Mouse (Mus musculus) CH12.LX (cell line): ENCODE results near the gene Prrt3. TPM values are rescaled to one million over a fixed set of nuclear protein-coding genes. Genes with fewer than 3 reads are reported as not detected.

Experiments used
- DNase-seq: peaks from one replicate; pipeline ENCODE4 v3.0.0-alpha.2; 2013; ENCODE audit errors: extremely low read depth
- H3K27ac ChIP-seq: 2 replicates; pipeline ENCODE4 v1.5.1; 2012; ENCODE audit warnings: low read depth, mild to moderate bottlenecking, control low read depth, moderate library complexity; ENCODE audit not compliant: insufficient read depth
- H3K27me3 ChIP-seq: replicated peaks from 2 replicates; pipeline ENCODE3; 2012; ENCODE audit warnings: inconsistent platforms
- H3K36me3 ChIP-seq, 2 experiments: replicated peaks in 1 of 2; 2 replicates each; pipeline versions ENCODE3 to v1.6.1; 2012; ENCODE audit warnings: inconsistent platforms in 1 of 2, low read length in 1 of 2, mild to moderate bottlenecking in 1 of 2, mixed read lengths in 1 of 2, moderate library complexity in 1 of 2; ENCODE audit not compliant: control insufficient read depth in 1 of 2, insufficient read depth in 1 of 2
- H3K4me1 ChIP-seq, 2 experiments: 2 replicates each; pipeline ENCODE4 v1.6.1; 2012; ENCODE audit warnings: inconsistent platforms in 1 of 2, moderate library complexity in 1 of 2; ENCODE audit not compliant: insufficient read depth in 2 of 2, control insufficient read depth in 1 of 2
- H3K4me2 ChIP-seq: 2 replicates; pipeline ENCODE4 v1.6.1; 2012; ENCODE audit warnings: low read depth, mild to moderate bottlenecking, control low read depth; ENCODE audit not compliant: poor library complexity, insufficient read depth, severe bottlenecking
- H3K4me3 ChIP-seq, 3 experiments: fragments of 150-350 bp in 1 of 3; sonication (generic) in 1 of 3; replicated peaks in 1 of 3; 2 replicates each; pipeline versions ENCODE3 to v1.5.1; 2011 to 2012; ENCODE audit warnings: low read depth in 2 of 3, low read length in 2 of 3, mild to moderate bottlenecking in 2 of 3, moderate library complexity in 2 of 3, control low read depth in 1 of 3, improper control_type of control experiment in 1 of 3, inconsistent platforms in 1 of 3, mixed read lengths in 1 of 3; ENCODE audit not compliant: poor library complexity in 1 of 3
- H3K79me2 ChIP-seq: replicated peaks from 2 replicates; pipeline ENCODE4 v1.6.1; 2012; ENCODE audit warnings: mild to moderate bottlenecking, moderate library complexity; ENCODE audit not compliant: control insufficient read depth, poor library complexity, insufficient read depth, severe bottlenecking; ENCODE audit errors: extremely low read depth
- H3K9ac ChIP-seq: 2 replicates; pipeline ENCODE4 v1.6.1; 2012; ENCODE audit warnings: low read depth, mild to moderate bottlenecking, control low read depth, moderate library complexity; ENCODE audit not compliant: insufficient read depth
- H3K9me3 ChIP-seq: replicated peaks from 2 replicates; pipeline ENCODE3; 2012; ENCODE audit warnings: low read length, inconsistent platforms, mixed read lengths
- CHD1 ChIP-seq: IDR thresholded peaks from 2 replicates; pipeline ENCODE4 v1.6.1; 2012; ENCODE audit warnings: low read depth, low read length, improper control_type of control experiment, inconsistent platforms
- CTCF ChIP-seq, 2 experiments: IDR thresholded peaks in 1 of 2; conservative IDR thresholded peaks in 1 of 2; 2 replicates each; pipeline ENCODE4 v1.5.1; 2011 to 2012; ENCODE audit warnings: low read depth in 2 of 2, low read length in 2 of 2, improper control_type of control experiment in 1 of 2, inconsistent platforms in 1 of 2, mild to moderate bottlenecking in 1 of 2, moderate library complexity in 1 of 2
- ELF1 ChIP-seq: IDR thresholded peaks from 2 replicates; pipeline ENCODE4 v1.6.1; 2014; ENCODE audit warnings: low read depth, mild to moderate bottlenecking, inconsistent platforms, low read length, improper control_type of control experiment
- HCFC1 ChIP-seq: IDR thresholded peaks from 2 replicates; pipeline ENCODE4 v1.6.1; 2012; ENCODE audit warnings: low read depth, mild to moderate bottlenecking, inconsistent platforms, low read length, improper control_type of control experiment
- JUN ChIP-seq: IDR thresholded peaks from 2 replicates; pipeline ENCODE4 v1.6.1; 2011; ENCODE audit warnings: low read depth, mild to moderate bottlenecking, low read length, improper control_type of control experiment, moderate library complexity; ENCODE audit not compliant: insufficient read depth
- MEF2A ChIP-seq: IDR thresholded peaks from 2 replicates; pipeline ENCODE4 v1.6.1; 2014; ENCODE audit warnings: low read depth, mild to moderate bottlenecking, inconsistent platforms, low read length, improper control_type of control experiment, borderline replicate concordance
- MXI1 ChIP-seq: IDR thresholded peaks from 2 replicates; pipeline ENCODE4 v1.6.1; 2011; ENCODE audit warnings: mild to moderate bottlenecking, low read depth, low read length, improper control_type of control experiment
- MYC ChIP-seq: IDR thresholded peaks from 2 replicates; pipeline ENCODE4 v1.6.1; 2011; ENCODE audit warnings: low read depth, mild to moderate bottlenecking, improper control_type of control experiment, low read length
- NELFE ChIP-seq: IDR thresholded peaks from 2 replicates; pipeline ENCODE4 v1.6.1; 2011; ENCODE audit warnings: low read depth, low read length, improper control_type of control experiment
- POLR2A ChIP-seq: IDR thresholded peaks from 2 replicates; pipeline ENCODE4 v1.6.1; 2011; ENCODE audit warnings: low read depth, mild to moderate bottlenecking, improper control_type of control experiment, low read length
- RCOR1 ChIP-seq: conservative IDR thresholded peaks from 2 replicates; pipeline ENCODE4 v1.6.1; 2012; ENCODE audit warnings: low read depth, mild to moderate bottlenecking, inconsistent platforms, low read length, improper control_type of control experiment
- SIN3A ChIP-seq: IDR thresholded peaks from 2 replicates; pipeline ENCODE4 v1.6.1; 2012; ENCODE audit warnings: low read length, improper control_type of control experiment, inconsistent platforms
- SMC3 ChIP-seq: IDR thresholded peaks from 2 replicates; pipeline ENCODE4 v1.6.1; 2011; ENCODE audit warnings: low read depth, low read length, improper control_type of control experiment
- TBP ChIP-seq: conservative IDR thresholded peaks from 2 replicates; pipeline ENCODE4 v1.6.1; 2011; ENCODE audit warnings: low read depth, low read length, improper control_type of control experiment
- TCF12 ChIP-seq: IDR thresholded peaks from 2 replicates; pipeline ENCODE4 v1.6.1; 2014; ENCODE audit warnings: low read depth, mild to moderate bottlenecking, inconsistent platforms, low read length, improper control_type of control experiment
- UBTF ChIP-seq: IDR thresholded peaks from 2 replicates; pipeline ENCODE4 v1.6.1; 2012; ENCODE audit warnings: low read depth, mild to moderate bottlenecking, inconsistent platforms, low read length, improper control_type of control experiment, moderate library complexity
- USF1 ChIP-seq: IDR thresholded peaks from 2 replicates; pipeline ENCODE4 v1.6.1; 2014; ENCODE audit warnings: low read depth, mild to moderate bottlenecking, inconsistent platforms, low read length, improper control_type of control experiment
- USF2 ChIP-seq: conservative IDR thresholded peaks from 2 replicates; pipeline ENCODE4 v1.6.1; 2011; ENCODE audit warnings: low read depth, low read length, improper control_type of control experiment
- dilution Hi-C: fragments of 300-500 bp; cut with MboI; formaldehyde crosslinking; loops from 2 replicates; pipeline ENCODE4 v1.14.3; 2020; ENCODE audit warnings: low sequenced_read_pairs; ENCODE audit not compliant: extremely low pct_unique_long_range_greater_than_20kb, extremely low pct_ligation_motif_present
- in situ Hi-C: fragments of 300-500 bp; cut with MboI; formaldehyde crosslinking; loops from 3 replicates; pipeline ENCODE4 v1.14.3; 2019; ENCODE audit warnings: low sequenced_read_pairs, low pct_ligation_motif_present, low pct_unique_long_range_greater_than_20kb, mixed read lengths
- polyA plus RNA-seq: library from polyadenylated mRNA; unstranded; fragments of >175 nt; gene quantifications from 2 replicates; pipeline ENCODE4 v1.2.1, GENCODE M21; 2012; ENCODE audit warnings: low read depth; ENCODE audit not compliant: insufficient read length
- total RNA-seq, 2 experiments: library from RNA; depleted of rRNA; stranded (reverse); fragments of 300-350 nt in 1 of 2; fragments of >200 nt in 1 of 2; gene quantifications; 2 replicates each; pipeline ENCODE4 v1.2.3; 2012 to 2014

Prrt3 gene
- total and polyA plus RNA-seq, 3 experiments, result not detected

DNA sequence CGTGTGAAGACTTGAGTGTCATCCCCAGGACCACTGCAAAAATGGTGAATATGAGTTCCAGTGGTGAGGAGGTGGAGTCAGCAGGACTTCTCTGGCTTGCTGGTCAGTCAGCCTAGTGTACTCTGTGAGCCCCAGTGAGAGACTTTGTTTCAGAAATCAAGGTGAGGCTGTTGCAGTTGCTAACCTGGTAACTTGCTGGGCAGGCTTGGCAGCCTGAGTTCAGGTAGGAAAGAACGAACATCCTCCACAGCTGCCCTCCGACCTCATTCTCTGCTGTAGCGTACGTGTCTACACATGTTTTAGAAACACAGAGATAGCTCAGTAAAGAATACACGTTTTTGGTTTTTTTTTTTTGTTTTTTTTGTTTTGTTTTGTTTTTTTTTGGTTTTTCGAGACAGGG lies 33.2 kb upstream of the Prrt3 start:
- Histone ChIP-seq H3K27me3 (no peaks in the 10 kb centered on the region), H3K79me2 (peaks cover 33% of the 10 kb centered on the region), H3K36me3 (peaks cover 32 to 58% of the 10 kb centered on the region in 2 experiments), H3K9ac (no peak overlapping the region), H3K4me1 (peaks cover 2 to 20% of the 10 kb centered on the region in 2 experiments), H3K4me2 (no peak overlapping the region), H3K4me3 (no peak overlapping the region), H3K9me3 (no peaks in the 10 kb centered on the region), H3K27ac (no peak overlapping the region)
- DNase-seq, result no peak
- in situ Hi-C loops, result no loop called here
- dilution Hi-C loops, result no loop called here
- no peak for TF ChIP-seq MXI1
- TF ChIP-seq CHD1, result no peak
- no peak for TF ChIP-seq MEF2A
- no peak for TF ChIP-seq USF2
- no peak for TF ChIP-seq CTCF (conservative IDR thresholded peaks at IDR 0.05 in 1 of 2, IDR thresholded peaks at IDR 0.05 in 1 of 2; ENCODE audit: low read depth in 2 of 2, low read length in 2 of 2)
- no peak for TF ChIP-seq NELFE
- TF ChIP-seq JUN, result no peak
- no peak for TF ChIP-seq ELF1
- TF ChIP-seq UBTF, result no peak
- no peak for TF ChIP-seq HCFC1
- TF ChIP-seq MYC, result no peak
- TF ChIP-seq TBP, result no peak

DNA sequence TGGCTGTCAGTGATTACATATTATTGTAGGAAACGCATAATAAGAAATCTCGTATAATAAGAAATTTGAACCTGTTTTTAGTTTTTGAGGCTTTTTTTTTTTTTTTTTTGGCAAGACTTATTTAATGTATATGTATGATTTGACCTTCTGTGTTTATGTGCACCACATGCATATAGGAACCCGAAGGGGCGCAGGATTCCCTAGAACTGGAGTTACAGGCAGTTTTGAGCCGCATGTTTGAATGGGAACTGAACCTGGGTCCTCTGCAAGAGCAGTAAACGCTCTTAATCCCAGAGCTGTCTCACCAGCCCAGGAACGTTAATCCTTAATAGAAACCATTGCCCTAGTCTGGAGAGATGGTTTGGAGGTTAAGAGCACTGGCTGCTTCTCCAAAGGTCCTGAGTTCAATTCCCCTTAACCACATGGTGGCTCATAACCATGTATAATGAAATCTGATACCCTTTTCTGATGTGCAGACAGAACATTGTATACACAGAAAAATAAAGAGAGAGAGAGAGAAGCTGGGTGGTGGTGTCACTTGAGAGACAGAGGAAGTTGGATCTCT lies 30.2 kb upstream of the Prrt3 start:
- peaks cover 23 to 51% of the 10 kb centered on the region in 2 experiments for H3K36me3 ChIP-seq
- H3K27ac ChIP-seq, result no peak overlapping the region

More for the DNA sequence above, 30.2 kb upstream of the Prrt3 start:
- DNase-seq, result peak; percentile 13
- H3K9me3 ChIP-seq, result no peaks in the 10 kb centered on the region
- dilution Hi-C loops (no loop called here), in situ Hi-C loops (no loop called here)
- H3K4me1 ChIP-seq, result peaks cover 4 to 34% of the 10 kb centered on the region in 2 experiments
- peak overlapping the region; percentile 65 for H3K4me2 ChIP-seq
- peaks cover 46% of the 10 kb centered on the region for H3K79me2 ChIP-seq
- H3K4me3 ChIP-seq, result peak overlapping the region; percentile 90 to 100 (median 95)
- TF ChIP-seq USF1 (no peak), RCOR1 (no peak), POLR2A (no peak), SIN3A (no peak), SMC3 (no peak), MYC (no peak; the same call in 1 of the 2 replicates), TCF12 (no peak), NELFE (no peak)
- H3K27me3 ChIP-seq, result no peaks in the 10 kb centered on the region
- H3K9ac ChIP-seq, result peak overlapping the region; percentile 78
